Mouse (Mus musculus) Muller cell, postnatal 12 days (primary cell): ENCODE results near the gene Ifi27.
"Not testable (repeated sequence)": the region's sequence is repeated elsewhere in the genome, so short reads cannot be mapped to it uniquely, and the experiment has no call there.

ENCODE experiments used
- DNase-seq: peaks from one replicate; pipeline ENCODE4 v3.0.0-alpha.2; 2015; ENCODE audit errors: inconsistent ontology term

Ifi27 gene

GRCm38 (mm10) chr12:103453361-103453760, 19.4 kb downstream of the Ifi27 start:
- DNase-seq: no peak

GRCm38 (mm10) chr12:103456727-103457126, 22.7 kb downstream of the Ifi27 start:
- DNase-seq: not testable (repeated sequence)

- DNase-seq: no peak
These were observed 23.1 kb downstream of the Ifi27 start, which contains the start of gene Ifi27l2b for GRCm38 (mm10) chr12:103457140-103457539. Gene Ifi27l2b, minus strand, starts transcription at chr12:103457223.

GRCm38 (mm10) chr12:103474481-103474880, 40.5 kb downstream of the Ifi27 start:
- DNase-seq: no peak

GRCm38 (mm10) chr12:103476779-103477389, 42.9 kb downstream of the Ifi27 start:
- DNase-seq: no peak

- DNase-seq: no peak
These were observed 43.5 kb downstream of the Ifi27 start for GRCm38 (mm10) chr12:103477461-103478015.

GRCm38 (mm10) chr12:103481671-103482070, 47.7 kb downstream of the Ifi27 start:
- DNase-seq: no peak

- DNase-seq: no peak
These were observed 48.8 kb downstream of the Ifi27 start for GRCm38 (mm10) chr12:103482781-103483180.

GRCm38 (mm10) chr12:103484200-103484972, 50.4 kb downstream of the Ifi27 start:
- DNase-seq: not testable (repeated sequence)

- no peak for DNase-seq
These were observed 52.7 kb downstream of the Ifi27 start for GRCm38 (mm10) chr12:103486726-103487125.

- no peak for DNase-seq
These were observed 53.3 kb downstream of the Ifi27 start for GRCm38 (mm10) chr12:103487276-103487675.

GRCm38 (mm10) chr12:103487750-103488149, 53.7 kb downstream of the Ifi27 start:
- no peak for DNase-seq
